Mouse (Mus musculus): Measurements from ENCODE around the gene Trim33. TPM values are rescaled to one million over a fixed set of nuclear protein-coding genes. Genes with fewer than 3 reads are reported as not detected.

Trim33 gene
- total RNA-seq (2021) = 10 to 100 TPM; 51.4 to 55.0 TPM

GRCm38 (mm10) chr3:103279182-103280149 is at the start of gene Trim33:
TSS of gene Trim33 (plus strand) at chr3:103279293.
- DNase-seq = peak; percentile 87 to 90

DNA sequence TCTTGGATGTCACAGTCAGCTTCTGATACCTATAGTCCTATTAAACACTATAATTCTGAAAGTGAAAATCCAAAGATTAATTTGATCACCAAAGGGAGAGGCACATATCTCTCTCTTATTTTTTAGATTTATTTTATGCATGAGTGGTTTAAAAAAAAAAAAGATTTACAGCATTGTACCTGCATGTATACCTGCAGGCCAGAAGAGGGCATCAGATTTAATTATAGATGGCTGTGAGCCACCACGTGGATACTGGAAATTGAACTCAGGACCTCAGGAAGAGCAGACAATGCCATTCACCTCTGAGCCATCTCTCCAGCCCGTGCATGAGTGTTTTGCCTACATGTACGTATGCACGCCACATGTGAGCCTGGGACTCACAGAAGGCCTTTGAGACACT is 46.7 kb upstream of the Trim33 start:
- DNase-seq = no peak

GRCm38 (mm10) chr3:103241524-103241923 is 37.6 kb upstream of the Trim33 start:
- DNase-seq = no peak

DNA sequence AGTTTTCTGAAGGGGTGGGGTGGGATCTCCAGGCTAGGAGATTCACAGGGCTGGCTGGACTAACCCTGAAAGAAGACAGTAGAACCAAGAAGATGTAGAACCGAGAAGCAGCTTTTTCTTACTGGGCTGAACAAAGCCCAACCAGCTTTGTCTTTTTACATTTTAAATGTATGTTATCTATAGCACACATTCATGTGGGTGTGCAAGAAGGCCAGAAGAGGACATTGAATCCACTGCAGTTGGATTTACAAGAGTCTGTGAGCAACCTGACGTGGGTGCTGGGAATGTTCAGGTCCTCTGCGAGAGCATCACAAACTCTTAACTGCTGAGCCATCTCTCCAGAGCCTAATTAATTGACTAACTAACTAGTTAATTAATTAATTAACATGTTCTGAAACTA is 36.9 kb upstream of the Trim33 start:
- no peak for DNase-seq

- DNase-seq = no peak
These were observed 35.6 kb upstream of the Trim33 start for GRCm38 (mm10) chr3:103243491-103243890.

DNA sequence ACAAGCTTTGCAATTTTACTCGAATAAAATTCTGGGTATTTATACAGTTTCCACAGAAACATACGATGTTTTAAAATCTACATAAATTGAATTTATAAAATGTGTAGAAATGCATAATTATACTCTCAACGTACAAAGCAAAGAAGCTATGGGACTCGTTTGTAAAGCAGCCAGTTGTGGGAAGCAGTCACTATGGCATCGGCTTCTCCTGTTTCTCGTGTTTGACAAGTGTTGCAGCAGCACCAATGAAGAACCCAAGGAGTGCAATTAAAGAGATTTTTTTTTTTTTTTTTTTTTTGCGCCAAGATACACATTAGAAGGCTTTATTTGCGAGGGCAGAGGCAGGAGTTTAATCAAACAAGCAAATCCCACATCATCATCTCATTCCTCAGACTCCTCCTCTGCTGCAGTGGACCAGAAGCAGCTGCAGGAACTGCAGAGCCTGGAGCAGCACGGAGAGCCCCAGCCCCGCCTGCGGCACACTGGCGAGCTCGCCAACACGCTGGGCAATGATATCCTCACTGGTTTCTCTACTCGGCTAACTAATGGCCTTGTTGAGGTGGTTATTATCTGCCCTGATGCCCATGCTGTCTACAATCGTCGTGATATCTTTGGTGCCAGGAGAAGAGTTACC is 32.3 kb upstream of the Trim33 start:
- DNase-seq = no peak

- no peak for DNase-seq
These were observed 22.8 kb upstream of the Trim33 start for GRCm38 (mm10) chr3:103256089-103256819.

DNA sequence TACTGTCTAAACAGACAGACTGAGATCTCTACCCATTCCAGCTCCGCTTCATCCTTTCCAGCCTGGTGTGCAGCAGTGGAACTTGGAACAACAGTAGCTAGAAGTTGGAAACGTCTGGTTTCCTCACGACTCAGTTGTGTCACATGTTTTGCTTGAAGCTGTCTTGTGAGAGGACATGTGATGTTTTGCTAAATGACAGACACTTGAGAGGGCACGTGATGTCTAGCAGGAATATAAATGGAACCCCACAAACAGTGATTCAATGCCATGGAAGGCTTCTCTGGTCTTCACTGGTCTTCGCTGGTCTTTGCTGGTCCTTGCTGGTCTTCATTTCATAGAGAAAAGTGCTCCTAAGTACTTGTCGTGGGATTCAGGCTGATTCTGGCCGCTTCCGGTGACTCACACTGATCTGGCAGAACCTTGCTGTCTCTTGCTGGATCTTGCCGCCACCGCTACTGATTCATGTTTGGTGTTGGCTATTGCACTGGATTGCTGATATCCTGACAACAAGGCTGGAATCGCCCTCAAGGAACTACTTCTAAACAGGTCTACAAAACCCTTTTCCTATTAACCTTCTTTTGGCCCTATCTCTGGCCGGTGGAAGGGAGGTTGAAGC is 16.2 kb upstream of the Trim33 start:
- no peak for DNase-seq

- peak in 1 of 2 experiments; percentile 24 for DNase-seq
These were observed 422 bp upstream of the Trim33 start for GRCm38 (mm10) chr3:103278561-103279181.

DNA sequence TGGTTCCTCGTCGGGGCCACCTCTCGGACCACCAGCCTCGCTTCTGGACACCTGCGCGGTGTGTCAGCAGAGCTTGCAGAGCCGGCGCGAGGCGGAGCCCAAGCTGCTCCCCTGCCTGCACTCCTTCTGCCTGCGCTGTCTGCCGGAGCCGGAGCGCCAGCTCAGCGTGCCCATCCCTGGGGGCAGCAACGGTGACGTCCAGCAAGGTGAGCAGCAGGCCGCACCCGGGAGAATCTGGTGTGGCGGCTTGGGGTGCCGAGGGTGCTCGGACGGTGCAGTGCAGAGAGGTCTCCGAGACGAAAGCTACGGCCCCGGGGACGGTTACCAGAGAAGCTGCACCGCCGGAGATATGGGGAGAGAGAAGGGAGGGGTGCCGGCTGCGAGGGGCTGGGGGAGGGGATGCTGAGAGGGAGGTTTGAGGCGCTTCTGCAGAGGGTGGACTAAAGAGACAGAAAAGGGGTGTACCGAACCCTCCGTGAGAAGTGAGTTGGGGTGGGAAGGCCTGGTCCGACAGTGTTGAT is 1.2 kb downstream of the Trim33 start:
- peak; percentile 55 to 57 for DNase-seq

DNA sequence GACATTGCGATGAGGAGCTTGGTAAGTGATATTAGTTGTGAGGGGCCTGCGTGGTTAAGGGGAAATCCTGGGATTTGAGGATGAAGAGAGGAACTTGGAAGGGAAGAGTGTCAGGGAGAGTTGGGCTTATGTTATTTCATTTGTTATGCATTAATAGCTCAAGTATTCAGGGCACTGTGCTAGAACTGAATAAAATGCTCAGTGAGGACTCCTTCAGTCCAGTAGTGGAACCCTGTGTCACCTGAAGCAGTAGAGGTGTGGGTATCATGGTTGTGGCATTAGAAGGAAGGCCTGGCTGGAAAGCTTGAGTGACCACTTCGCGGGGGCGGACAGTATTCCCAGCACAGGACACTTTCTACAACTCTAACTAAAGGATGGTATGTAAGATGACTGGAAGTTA is 1.8 kb downstream of the Trim33 start:
- DNase-seq = no peak

DNA sequence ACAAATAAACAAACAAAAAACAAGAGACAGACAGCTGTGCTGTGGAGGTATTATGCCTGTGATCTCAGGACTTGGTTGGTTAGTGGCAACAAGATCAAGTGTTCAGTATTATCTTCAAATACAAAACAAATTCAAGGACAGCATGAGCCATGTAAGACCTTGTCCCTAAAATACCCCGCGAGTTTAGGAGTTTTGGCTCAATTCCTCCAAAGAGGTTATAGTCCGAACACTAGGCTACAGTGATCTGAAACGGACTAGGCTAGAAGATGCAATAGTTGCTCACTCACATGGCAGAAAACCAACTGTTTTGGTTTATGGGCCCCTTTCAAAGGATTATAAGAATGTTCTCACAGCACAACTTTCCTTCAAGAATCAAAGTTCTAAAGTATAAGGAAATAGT is 9.7 kb downstream of the Trim33 start:
- no peak for DNase-seq

- DNase-seq = no peak
These were observed 12.0 kb downstream of the Trim33 start for GRCm38 (mm10) chr3:103291087-103291486.

- no peak for DNase-seq
These were observed 26.4 kb downstream of the Trim33 start for GRCm38 (mm10) chr3:103305411-103305982.

- DNase-seq = no peak
These were observed 30.2 kb downstream of the Trim33 start for GRCm38 (mm10) chr3:103309252-103309651.

GRCm38 (mm10) chr3:103309750-103310149 is 30.7 kb downstream of the Trim33 start:
- no peak for DNase-seq

GRCm38 (mm10) chr3:103314291-103314690 is 35.2 kb downstream of the Trim33 start:
- DNase-seq = no peak

- DNase-seq = no peak
These were observed 56.3 kb downstream of the Trim33 start for GRCm38 (mm10) chr3:103335371-103335770.

DNA sequence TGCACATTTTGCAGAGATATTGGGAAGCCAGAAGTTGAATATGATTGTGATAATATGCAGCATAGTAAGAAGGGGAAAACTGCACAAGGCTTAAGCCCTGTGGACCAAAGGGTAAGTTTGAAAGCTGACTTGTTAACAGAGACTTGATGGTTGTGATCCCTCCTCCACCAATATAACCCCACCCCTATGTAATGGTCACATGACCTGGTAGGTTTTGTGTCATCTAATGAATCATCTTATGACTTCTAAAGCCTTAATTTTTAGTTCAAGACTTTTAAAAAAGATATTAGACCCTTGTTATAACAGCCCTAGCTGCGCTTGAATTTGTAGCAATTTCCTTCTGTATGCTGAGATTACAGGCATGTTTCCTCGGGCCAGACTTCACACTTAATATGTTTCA is 67.6 kb downstream of the Trim33 start:
- DNase-seq = no peak

GRCm38 (mm10) chr3:103353518-103353917 is 74.4 kb downstream of the Trim33 start:
- DNase-seq = no peak

DNA sequence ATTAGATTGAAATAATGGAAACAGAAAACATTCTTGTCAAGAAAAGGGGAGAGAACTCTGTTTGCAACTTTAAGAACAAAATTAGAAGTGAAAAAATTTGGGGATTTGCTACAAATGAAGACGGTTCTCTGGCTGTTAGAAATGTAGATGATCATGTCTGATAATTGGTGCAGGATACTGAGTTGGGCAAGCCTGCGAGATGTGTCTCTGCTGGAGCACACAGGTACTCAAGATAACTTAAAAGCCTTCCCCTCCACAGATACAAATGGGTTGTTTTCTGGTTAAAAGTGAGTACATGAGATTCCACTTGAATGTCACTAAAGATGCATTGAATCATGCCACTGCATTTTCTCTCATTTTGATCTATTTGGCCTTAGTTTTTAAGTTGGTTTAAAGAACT is 74.9 kb downstream of the Trim33 start:
- no peak for DNase-seq
